Mouse (Mus musculus) limb, embryonic 14.5 days (tissue): ENCODE data around the gene Telo2. TPM values are rescaled to one million over a fixed set of nuclear protein-coding genes. Genes with fewer than 3 reads are reported as not detected.
A peak's percentile ranks its signal among the peaks of the same experiment; 100 is the strongest.

Experiments
- ATAC-seq: fragments of 200-750 bp; cut with Nextera tagmentation; 2 replicates; pipeline ENCODE4 v1.8.0; 2017; ENCODE audit warnings: low read depth, moderate number of reproducible peaks, moderate TSS enrichment; ENCODE audit not compliant: low FRiP score
- DNase-seq: peaks from one replicate; pipeline ENCODE4 v3.0.0-alpha.2; 2015; ENCODE audit warnings: low spot score
- H3K27ac ChIP-seq: fragments of 300-500 bp; sonication (generic); replicated peaks from 2 replicates; pipeline ENCODE4 v1.5.1; 2014; ENCODE audit warnings: low read depth, mild to moderate bottlenecking, low read length, moderate library complexity, mixed read lengths
- H3K27me3 ChIP-seq: fragments of 300-500 bp; sonication (generic); 2 replicates; pipeline ENCODE4 v1.6.1; 2014; ENCODE audit warnings: low read length, mixed read lengths; ENCODE audit not compliant: control insufficient read depth, insufficient read depth
- H3K36me3 ChIP-seq: fragments of 300-500 bp; sonication (generic); 2 replicates; pipeline ENCODE4 v1.6.1; 2014; ENCODE audit warnings: mild to moderate bottlenecking, low read length, moderate library complexity, mixed read lengths; ENCODE audit not compliant: control insufficient read depth, insufficient read depth
- H3K4me1 ChIP-seq: fragments of 300-500 bp; sonication (generic); 2 replicates; pipeline ENCODE4 v1.6.1; 2014; ENCODE audit warnings: antibody characterized with exemption, low read length, mixed read lengths; ENCODE audit not compliant: control insufficient read depth, insufficient read depth
- H3K4me2 ChIP-seq: fragments of 300-500 bp; sonication (generic); replicated peaks from 2 replicates; pipeline ENCODE4 v1.6.1; 2014; ENCODE audit warnings: low read depth, mild to moderate bottlenecking, low read length, moderate library complexity; ENCODE audit not compliant: severe bottlenecking
- H3K4me3 ChIP-seq: fragments of 300-500 bp; sonication (generic); replicated peaks from 2 replicates; pipeline ENCODE4 v1.5.1; 2014; ENCODE audit warnings: low read length
- H3K9ac ChIP-seq: fragments of 300-500 bp; sonication (generic); 2 replicates; pipeline ENCODE4 v1.6.1; 2014; ENCODE audit warnings: mild to moderate bottlenecking, low read depth, low read length, moderate library complexity; ENCODE audit not compliant: severe bottlenecking
- H3K9me3 ChIP-seq: fragments of 300-500 bp; sonication (generic); 2 replicates; pipeline ENCODE4 v1.6.1; 2016; ENCODE audit warnings: low read length; ENCODE audit not compliant: control insufficient read depth
- POLR2A ChIP-seq: fragments of 200-500 bp; IDR thresholded peaks from 2 replicates; pipeline ENCODE4 v1.8.0; 2012; ENCODE audit warnings: inconsistent platforms, mild to moderate bottlenecking, moderate library complexity, borderline replicate concordance; ENCODE audit not compliant: insufficient read depth, insufficient read length; ENCODE audit errors: extremely low read depth
- WGBS: fragments of 180-500 bp; shearing (Covaris S2); extraction: QIAGEN DNeasy Blood & Tissue Kit; methylation state at CpG from one replicate; pipeline ENCODE4 v1.1.7; 2014; 5-methylcytosine and 5-hydroxymethylcytosine counted together
- polyA plus RNA-seq, 2 experiments: library from polyadenylated mRNA; depleted of rRNA in 1 of 2; stranded (reverse) in 1 of 2; unstranded in 1 of 2; fragments of >200 nt; fragmentation: Nextera tagmentation in 1 of 2; extraction: Ambion mirVana in 1 of 2; gene quantifications; 2 replicates each; pipeline versions ENCODE4 v1.2.1 to v1.2.3; 2012 to 2014

Telo2 gene
- polyA plus RNA-seq (2012; rRNA removed) (41.7 and 51.0 TPM in 2 replicates), polyA plus RNA-seq (2014; fragmentation: Nextera tagmentation; extraction: Ambion mirVana) (31.1 and 43.0 TPM in 2 replicates)

DNA sequence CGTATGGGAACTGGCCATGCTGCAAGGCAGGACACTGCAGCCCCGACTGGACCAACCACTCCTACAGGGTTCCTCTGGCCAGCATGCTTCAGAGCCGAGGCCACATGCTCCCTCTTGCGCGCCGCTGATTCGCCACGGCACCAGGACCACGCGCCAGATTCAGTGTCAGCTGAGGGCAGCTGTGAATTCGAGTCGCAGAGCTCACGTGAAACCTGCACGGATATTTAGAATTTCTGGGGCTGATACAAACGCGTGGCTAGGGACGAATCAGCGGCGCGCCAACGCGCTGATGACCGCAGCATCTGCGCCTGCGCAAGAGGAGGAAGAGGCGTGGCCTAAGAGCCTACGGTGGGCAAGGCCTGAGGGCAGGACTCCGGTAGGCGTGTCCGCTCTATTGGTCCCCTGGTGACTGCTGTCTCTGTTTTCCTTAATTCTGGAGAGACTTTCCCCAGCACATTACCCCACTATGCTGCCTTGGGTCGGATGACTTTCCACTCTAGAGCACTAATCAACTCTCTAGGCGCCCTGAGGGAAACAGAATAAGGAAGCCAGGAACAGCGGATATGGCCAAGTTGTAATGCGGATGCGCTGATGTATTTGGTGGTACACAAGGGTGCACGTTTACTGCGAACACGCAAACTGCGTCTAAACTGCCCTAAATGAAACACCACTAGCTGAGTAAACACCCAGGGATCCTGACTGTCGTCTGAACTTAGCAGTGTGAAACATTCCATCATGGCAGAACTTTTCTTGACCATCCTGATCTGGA is at the start of gene Telo2:
Gene Telo2 (minus strand): TSS at position 304 of the 769 bp plus-strand sequence.
- Histone ChIP-seq H3K27ac (peak within 1 kb of the TSS; percentile 92), H3K9me3 (no peaks in the 10 kb centered on the region), H3K36me3 (peaks cover 9% of the 10 kb centered on the region; the same call in 1 of the 2 replicates), H3K4me1 (peaks cover 9% of the 10 kb centered on the region), H3K9ac (peak within 1 kb of the TSS; percentile 70), H3K4me2 (peak within 1 kb of the TSS; percentile 98), H3K4me3 (peak within 1 kb of the TSS; percentile 61), H3K27me3 (no peaks in the 10 kb centered on the region)
- peak; percentile 57; the same call in 1 of the 2 replicates for TF ChIP-seq POLR2A
- DNase-seq (peak; percentile 95), ATAC-seq (peak; percentile 94)
- WGBS: 6% methylated on average over 40 of the region's 40 CpGs

GRCm38 (mm10) chr17:25164770-25165169 is 49.0 kb upstream of the Telo2 start:
- Histone ChIP-seq H3K4me2 (no peak overlapping the region), H3K27ac (no peak overlapping the region), H3K4me3 (no peak overlapping the region), H3K36me3 (peaks cover 22% of the 10 kb centered on the region), H3K27me3 (no peaks in the 10 kb centered on the region), H3K4me1 (no peaks in the 10 kb centered on the region), H3K9ac (no peak overlapping the region), H3K9me3 (no peaks in the 10 kb centered on the region)
- WGBS: 84% methylated on average over 3 of the region's 3 CpGs
- TF ChIP-seq POLR2A: no peak
- ATAC-seq (no peak), DNase-seq (no peak)

GRCm38 (mm10) chr17:25163387-25163786 is 47.6 kb upstream of the Telo2 start:
- no peak overlapping the region for H3K4me3 ChIP-seq
- H3K27ac ChIP-seq: no peak overlapping the region
- no peaks in the 10 kb centered on the region for H3K27me3 ChIP-seq
- H3K36me3 ChIP-seq: peaks cover 32% of the 10 kb centered on the region
- TF ChIP-seq POLR2A: no peak
- H3K9ac ChIP-seq: 0 out of 2 replicates have a peak overlapping the region, but pooled peaks have one; percentile 14
- no peak overlapping the region for H3K4me2 ChIP-seq
- DNase-seq (no peak), ATAC-seq (no peak)
- H3K4me1 ChIP-seq: no peaks in the 10 kb centered on the region
- no peaks in the 10 kb centered on the region for H3K9me3 ChIP-seq
- 73% methylated on average over 7 of the region's 7 CpGs for WGBS

GRCm38 (mm10) chr17:25162161-25162560 is 46.4 kb upstream of the Telo2 start, which contains the start of gene Ccdc154:
TSS of gene Ccdc154 (plus strand) at chr17:25162461.
- Histone ChIP-seq H3K36me3 (peaks cover 40% of the 10 kb centered on the region), H3K27me3 (no peaks in the 10 kb centered on the region), H3K9ac (0 out of 2 replicates have a peak within 1 kb of the TSS, but pooled peaks have one; percentile 14), H3K9me3 (no peaks in the 10 kb centered on the region), H3K4me3 (no peak within 1 kb of the TSS), H3K4me2 (no peak within 1 kb of the TSS), H3K27ac (no peak within 1 kb of the TSS), H3K4me1 (no peaks in the 10 kb centered on the region)
- no peak for ATAC-seq
- no peak for TF ChIP-seq POLR2A
- WGBS: 71% methylated on average over 1 of the region's 1 CpGs
- no peak for DNase-seq

- Histone ChIP-seq H3K9me3 (no peaks in the 10 kb centered on the region), H3K4me1 (no peaks in the 10 kb centered on the region), H3K27ac (no peak overlapping the region), H3K4me3 (no peak overlapping the region), H3K27me3 (no peaks in the 10 kb centered on the region), H3K4me2 (no peak overlapping the region), H3K9ac (no peak overlapping the region), H3K36me3 (peaks cover 6% of the 10 kb centered on the region)
- ATAC-seq (no peak), DNase-seq (no peak)
- TF ChIP-seq POLR2A: no peak
- 67% methylated on average over 4 of the region's 4 CpGs for WGBS
Measured at GRCm38 (mm10) chr17:25139960-25140359, 24.2 kb upstream of the Telo2 start.
